Mouse (Mus musculus): ENCODE data around the gene Cers3. TPM values are rescaled to one million over a fixed set of nuclear protein-coding genes. Genes with fewer than 3 reads are reported as not detected.

The Cers3 gene
- polyA plus RNA-seq, 1 experiment from 2014 or later, result 0.37 TPM

DNA sequence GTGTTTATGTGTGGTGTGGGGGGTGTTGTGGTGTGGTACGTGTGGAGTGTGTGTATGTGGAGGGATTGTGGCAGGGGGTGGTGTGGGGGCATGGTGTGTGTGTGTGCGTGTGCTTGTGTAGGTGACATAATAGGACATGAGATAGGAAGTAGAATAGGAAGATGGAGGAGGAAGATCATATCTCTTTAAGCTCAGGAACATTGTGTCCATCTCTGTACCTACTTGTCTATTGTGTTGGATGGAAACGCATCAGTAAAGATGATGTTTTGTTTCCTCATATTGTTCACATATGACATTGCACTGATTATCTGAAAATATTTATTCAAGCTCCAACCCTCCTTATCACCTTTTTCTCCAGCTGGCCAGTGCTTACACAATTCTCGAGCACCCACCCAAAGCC, 5.9 kb upstream of the Cers3 start:
- H3K9me3 ChIP-seq (replicated peaks), result no peaks in the 10 kb centered on the region
- H3K4me3 ChIP-seq (replicated peaks), result no peak overlapping the region
- WGBS, result 97% methylated on average over 4 of the region's 4 CpGs
- no peak overlapping the region for H3K9ac ChIP-seq (replicated peaks)
- no peaks in the 10 kb centered on the region for H3K36me3 ChIP-seq
- H3K27ac ChIP-seq (replicated peaks), result no peak overlapping the region
- no peak overlapping the region for H3K4me2 ChIP-seq
- no peak for ATAC-seq (ENCODE audit: low FRiP score)
- H3K27me3 ChIP-seq (replicated peaks), result no peaks in the 10 kb centered on the region
- H3K4me1 ChIP-seq, result peaks cover 7% of the 10 kb centered on the region

DNA sequence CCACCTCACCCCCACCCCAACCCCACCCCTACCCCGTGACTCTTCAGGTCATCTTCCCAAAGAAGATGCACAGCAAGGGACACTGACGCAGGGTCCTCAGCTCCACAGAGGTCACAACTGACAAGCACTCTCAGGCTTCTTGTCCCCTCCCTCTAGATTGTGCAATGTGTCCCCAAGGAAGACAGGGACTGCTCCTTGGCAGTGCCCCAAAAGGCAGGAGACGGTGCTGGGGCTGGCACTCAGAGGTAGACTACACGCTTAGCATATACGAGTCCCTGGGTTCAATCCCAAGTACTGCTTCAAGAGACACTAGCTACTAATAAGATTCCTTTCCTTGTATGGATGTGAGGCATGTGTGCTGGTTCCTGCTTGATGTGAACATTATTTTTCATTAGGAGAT, 2.3 kb upstream of the Cers3 start:
- Histone ChIP-seq H3K36me3 (no peaks in the 10 kb centered on the region), H3K9ac (replicated peaks) (no peak overlapping the region), H3K9me3 (replicated peaks) (no peaks in the 10 kb centered on the region), H3K27me3 (replicated peaks) (no peaks in the 10 kb centered on the region), H3K4me2 (no peak overlapping the region), H3K27ac (replicated peaks) (no peak overlapping the region), H3K4me1 (peaks cover 7% of the 10 kb centered on the region), H3K4me3 (replicated peaks) (no peak overlapping the region)
- 60% methylated on average over 5 of the region's 5 CpGs for WGBS
- no peak; the same call in 1 of the 2 replicates for ATAC-seq (ENCODE audit: low FRiP score)

DNA sequence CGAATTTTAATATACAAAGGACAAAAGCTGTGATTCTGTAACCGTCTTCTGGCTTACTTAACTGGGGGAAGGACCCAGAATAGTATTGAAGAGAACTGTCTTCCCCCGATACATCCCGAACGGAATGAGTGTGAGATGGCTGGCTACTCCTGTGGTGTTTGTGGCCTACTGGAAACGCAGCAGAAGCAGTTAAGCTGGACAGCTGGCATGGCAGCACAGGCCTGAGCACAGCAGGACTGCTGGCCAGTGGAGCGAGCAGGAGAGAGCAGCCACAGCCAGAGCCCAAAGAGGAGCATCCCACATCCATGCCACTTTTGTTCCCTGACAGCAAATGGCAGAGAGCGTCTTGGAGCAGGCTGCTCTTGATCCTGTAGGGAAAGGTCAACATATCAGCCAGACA, 1.9 kb upstream of the Cers3 start:
- no peak overlapping the region for H3K4me2 ChIP-seq

DNA sequence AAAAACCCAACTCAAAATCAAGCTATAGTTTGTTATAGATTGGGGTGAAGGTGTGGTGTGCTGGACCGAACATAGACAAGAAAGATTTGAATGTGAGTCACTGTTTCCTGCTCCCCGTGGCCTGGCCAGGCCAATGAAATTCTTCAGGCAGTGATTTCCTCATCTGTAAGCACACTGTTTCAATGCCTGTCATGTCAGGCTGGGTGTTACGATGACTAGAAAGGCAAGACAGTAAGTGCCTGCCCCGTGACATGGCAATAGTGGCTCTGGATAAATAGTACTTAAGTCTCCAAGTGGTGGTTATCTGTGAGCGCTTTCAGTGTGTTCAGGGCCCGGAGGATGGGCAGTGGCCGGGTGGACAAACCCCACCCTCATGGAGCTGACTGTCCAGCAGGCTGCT, 3.7 kb downstream of the Cers3 start:
- Histone ChIP-seq H3K9ac (replicated peaks) (no peak overlapping the region), H3K4me2 (no peak overlapping the region), H3K27me3 (replicated peaks) (no peaks in the 10 kb centered on the region), H3K36me3 (no peaks in the 10 kb centered on the region), H3K4me3 (replicated peaks) (no peak overlapping the region), H3K9me3 (replicated peaks) (no peaks in the 10 kb centered on the region), H3K4me1 (no peaks in the 10 kb centered on the region), H3K27ac (replicated peaks) (no peak overlapping the region)
- ATAC-seq (ENCODE audit: low FRiP score), result no peak
- 87% methylated on average over 7 of the region's 7 CpGs for whole genome bisulfite sequencing

More for the DNA sequence above, 1.9 kb upstream of the Cers3 start:
- H3K36me3 ChIP-seq, result no peaks in the 10 kb centered on the region
- no peaks in the 10 kb centered on the region for H3K9me3 ChIP-seq (replicated peaks)
- no peaks in the 10 kb centered on the region for H3K27me3 ChIP-seq (replicated peaks)
- H3K9ac ChIP-seq (replicated peaks), result no peak overlapping the region
- WGBS, result 68% methylated on average over 8 of the region's 8 CpGs
- H3K27ac ChIP-seq (replicated peaks), result no peak overlapping the region
- ATAC-seq (ENCODE audit: low FRiP score), result no peak
- no peak overlapping the region for H3K4me3 ChIP-seq (replicated peaks)
- peaks cover 7% of the 10 kb centered on the region for H3K4me1 ChIP-seq

DNA sequence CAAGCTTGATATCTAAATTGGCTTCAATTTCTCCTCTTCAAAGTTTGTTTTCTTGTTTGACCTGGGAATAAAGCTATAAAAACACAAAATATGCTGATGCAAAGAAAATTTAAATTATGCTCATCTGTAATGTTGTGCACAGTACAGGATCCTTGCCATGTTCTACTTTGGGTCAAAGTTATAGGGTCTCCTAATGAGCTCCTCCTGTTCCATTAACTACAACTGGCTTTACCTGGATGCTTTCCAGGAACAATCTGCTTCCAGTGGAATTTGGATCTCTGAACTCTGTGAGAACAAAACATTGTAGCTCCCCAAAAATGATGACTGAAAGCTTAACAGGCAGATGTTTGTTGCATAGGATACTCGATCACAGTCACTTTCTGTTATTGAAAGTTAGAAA, 6.7 kb downstream of the Cers3 start:
- H3K9me3 ChIP-seq (replicated peaks), result no peaks in the 10 kb centered on the region
- no peaks in the 10 kb centered on the region for H3K27me3 ChIP-seq (replicated peaks)
- no peak overlapping the region for H3K9ac ChIP-seq (replicated peaks)
- H3K36me3 ChIP-seq, result no peaks in the 10 kb centered on the region
- ATAC-seq (ENCODE audit: low FRiP score), result no peak
- H3K4me3 ChIP-seq (replicated peaks), result no peak overlapping the region
- no peak overlapping the region for H3K27ac ChIP-seq (replicated peaks)
- WGBS, result 96% methylated on average over 1 of the region's 1 CpGs
- no peak overlapping the region for H3K4me2 ChIP-seq
- H3K4me1 ChIP-seq, result no peaks in the 10 kb centered on the region

DNA sequence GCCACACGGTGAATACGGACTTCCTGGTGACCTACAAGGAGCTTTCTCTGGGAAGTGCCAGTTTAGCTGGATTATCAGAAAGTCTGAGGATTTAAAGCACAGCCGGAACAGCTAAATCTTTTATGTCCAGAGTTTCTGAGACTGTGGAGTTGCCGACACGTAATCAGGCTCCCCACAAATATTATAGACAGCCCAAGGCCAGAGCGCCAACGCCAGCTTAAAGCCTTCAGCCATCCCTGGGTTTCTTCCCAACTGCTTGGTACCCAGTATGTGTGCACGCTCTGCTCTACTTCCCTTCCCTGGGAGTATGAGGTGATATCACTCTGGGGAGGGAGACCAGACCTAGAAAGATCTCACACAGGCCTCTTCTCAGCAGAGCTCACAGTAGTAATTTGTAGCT, 10.5 kb downstream of the Cers3 start:
- Histone ChIP-seq H3K27ac (replicated peaks) (no peak overlapping the region), H3K4me2 (no peak overlapping the region)
- no peak for ATAC-seq (ENCODE audit: low FRiP score)

DNA sequence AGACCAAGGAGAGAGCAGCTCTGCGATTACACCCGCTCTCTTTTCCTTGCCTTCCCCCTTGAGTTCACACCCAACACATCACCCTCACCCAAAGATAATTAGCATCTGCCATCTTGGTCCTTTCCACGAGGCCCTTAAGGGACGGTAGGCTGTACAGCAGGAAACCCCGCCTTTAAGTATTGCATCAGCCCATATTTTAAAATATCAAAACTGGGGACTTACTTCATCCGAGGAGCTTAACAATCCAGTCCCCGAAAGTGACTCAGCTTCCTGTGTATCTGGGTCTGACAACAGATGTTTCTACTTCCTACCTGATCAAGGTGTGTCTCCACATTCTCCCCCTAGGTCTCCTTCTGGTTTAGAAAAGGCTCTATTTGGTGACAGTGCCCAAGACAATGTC, 12.3 kb downstream of the Cers3 start:
- no peaks in the 10 kb centered on the region for H3K4me1 ChIP-seq
- H3K9ac ChIP-seq (replicated peaks), result no peak overlapping the region
- H3K4me3 ChIP-seq (replicated peaks), result no peak overlapping the region
- H3K36me3 ChIP-seq, result no peaks in the 10 kb centered on the region
- 88% methylated on average over 7 of the region's 7 CpGs for WGBS
- H3K27ac ChIP-seq (replicated peaks), result no peak overlapping the region
- no peaks in the 10 kb centered on the region for H3K9me3 ChIP-seq (replicated peaks)
- no peak overlapping the region for H3K4me2 ChIP-seq
- ATAC-seq (ENCODE audit: low FRiP score), result no peak
- H3K27me3 ChIP-seq (replicated peaks), result no peaks in the 10 kb centered on the region

More for the DNA sequence above, 10.5 kb downstream of the Cers3 start:
- Histone ChIP-seq H3K27me3 (replicated peaks) (no peaks in the 10 kb centered on the region), H3K9me3 (replicated peaks) (no peaks in the 10 kb centered on the region), H3K4me1 (no peaks in the 10 kb centered on the region), H3K4me3 (replicated peaks) (no peak overlapping the region), H3K36me3 (no peaks in the 10 kb centered on the region), H3K9ac (replicated peaks) (no peak overlapping the region)
- WGBS, result 83% methylated on average over 8 of the region's 8 CpGs

DNA sequence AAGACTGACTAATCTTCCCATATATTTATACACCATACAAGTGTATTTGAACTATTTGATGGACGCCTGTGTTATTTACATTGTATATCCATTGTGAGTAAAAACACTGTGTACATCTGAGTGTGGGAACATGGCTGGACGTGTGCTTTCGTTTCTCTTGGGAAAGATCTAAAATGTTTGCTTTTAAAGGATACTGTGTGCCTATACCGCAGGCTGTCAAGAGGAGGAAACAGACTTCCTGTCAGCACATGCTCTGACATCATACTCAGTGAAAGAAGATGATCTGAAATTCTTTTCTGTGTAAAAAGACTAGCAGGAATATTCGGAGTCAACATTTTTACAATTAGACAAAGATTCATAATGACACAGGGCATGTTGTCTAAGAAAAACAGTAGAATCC, 26.6 kb downstream of the Cers3 start:
- no peak overlapping the region for H3K9ac ChIP-seq (replicated peaks)
- no peak overlapping the region for H3K4me3 ChIP-seq (replicated peaks)
- 82% methylated on average over 5 of the region's 5 CpGs for WGBS
- H3K4me2 ChIP-seq, result no peak overlapping the region
- H3K27ac ChIP-seq (replicated peaks), result no peak overlapping the region
- H3K36me3 ChIP-seq, result no peaks in the 10 kb centered on the region
- no peaks in the 10 kb centered on the region for H3K4me1 ChIP-seq
- no peaks in the 10 kb centered on the region for H3K9me3 ChIP-seq (replicated peaks)
- ATAC-seq (ENCODE audit: low FRiP score), result no peak
- no peaks in the 10 kb centered on the region for H3K27me3 ChIP-seq (replicated peaks)

DNA sequence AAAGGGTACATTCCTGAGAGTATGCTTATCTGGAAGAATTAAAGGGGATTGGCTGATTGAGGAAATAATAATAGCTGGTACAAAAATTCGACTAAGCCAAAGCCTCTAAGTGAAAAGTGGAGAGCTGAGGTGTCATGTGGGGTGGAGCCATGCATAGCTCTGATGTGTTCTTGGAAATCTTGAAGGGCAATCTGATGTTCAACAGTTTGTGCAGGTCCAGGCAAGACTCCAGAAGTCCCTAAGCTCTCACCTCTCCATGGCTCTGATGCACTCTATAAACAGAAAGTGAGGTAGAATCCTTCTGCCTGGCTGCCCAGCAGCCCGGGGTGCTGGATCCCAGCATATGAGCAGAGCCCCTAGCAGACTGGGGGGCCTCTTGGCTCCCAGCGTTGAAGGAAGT, 27.4 kb downstream of the Cers3 start:
- no peaks in the 10 kb centered on the region for H3K9me3 ChIP-seq (replicated peaks)
- H3K4me1 ChIP-seq, result no peaks in the 10 kb centered on the region
- ATAC-seq (ENCODE audit: low FRiP score), result no peak
- no peaks in the 10 kb centered on the region for H3K36me3 ChIP-seq
- H3K27me3 ChIP-seq (replicated peaks), result no peaks in the 10 kb centered on the region
- no peak overlapping the region for H3K4me3 ChIP-seq (replicated peaks)
- WGBS, result 84% methylated on average over 3 of the region's 3 CpGs
- no peak overlapping the region for H3K27ac ChIP-seq (replicated peaks)
- H3K9ac ChIP-seq (replicated peaks), result no peak overlapping the region
- H3K4me2 ChIP-seq, result no peak overlapping the region

DNA sequence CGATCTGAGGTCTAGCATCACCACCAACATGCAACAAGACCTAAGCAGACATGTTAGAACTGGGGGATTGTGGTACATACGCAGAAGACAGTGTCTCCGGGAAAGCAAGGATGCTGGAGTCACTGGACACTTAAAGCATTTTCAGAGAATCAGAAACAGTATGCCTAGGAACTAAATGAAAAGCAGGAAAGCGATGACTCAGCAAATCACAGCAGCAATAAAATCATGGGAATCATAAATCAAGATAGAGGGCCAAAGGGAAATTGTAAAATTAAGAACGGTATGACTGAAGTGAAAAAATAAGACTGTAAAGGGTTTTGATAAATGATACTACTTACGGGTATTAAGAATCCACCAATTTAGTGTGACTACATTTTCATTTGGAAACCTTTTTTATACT, 27.9 kb downstream of the Cers3 start:
- no peak overlapping the region for H3K9ac ChIP-seq (replicated peaks)
- H3K27me3 ChIP-seq (replicated peaks), result no peaks in the 10 kb centered on the region
- WGBS, result 81% methylated on average over 6 of the region's 6 CpGs
- no peak overlapping the region for H3K27ac ChIP-seq (replicated peaks)
- H3K9me3 ChIP-seq (replicated peaks), result no peaks in the 10 kb centered on the region
- no peak for ATAC-seq (ENCODE audit: low FRiP score)
- no peaks in the 10 kb centered on the region for H3K36me3 ChIP-seq
- no peak overlapping the region for H3K4me3 ChIP-seq (replicated peaks)
- no peak overlapping the region for H3K4me2 ChIP-seq
- H3K4me1 ChIP-seq, result no peaks in the 10 kb centered on the region

DNA sequence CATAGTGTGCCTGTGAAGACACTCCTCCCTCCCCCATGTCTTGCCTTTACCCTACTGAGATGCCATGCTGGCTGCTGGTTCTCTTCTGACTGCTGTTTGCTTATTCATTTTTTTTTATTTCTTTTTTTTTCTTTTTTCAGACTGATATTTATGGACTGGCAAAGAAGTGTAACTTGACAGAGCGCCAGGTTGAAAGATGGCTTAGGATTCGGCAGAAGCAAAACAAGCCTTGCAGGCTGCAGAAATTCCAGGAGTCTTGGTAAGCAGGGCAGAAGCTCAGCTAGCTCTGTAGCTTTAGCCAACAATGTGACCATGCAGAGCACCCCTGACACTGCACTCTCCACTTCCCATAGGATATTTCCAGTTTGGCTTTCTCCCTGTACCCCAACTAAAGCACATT, 36.1 kb downstream of the Cers3 start:
- no peak overlapping the region for H3K27ac ChIP-seq (replicated peaks)
- 71% methylated on average over 2 of the region's 2 CpGs for WGBS
- H3K4me3 ChIP-seq (replicated peaks), result no peak overlapping the region
- H3K4me2 ChIP-seq, result no peak overlapping the region
- H3K9me3 ChIP-seq (replicated peaks), result no peaks in the 10 kb centered on the region
- H3K36me3 ChIP-seq, result no peaks in the 10 kb centered on the region
- no peaks in the 10 kb centered on the region for H3K27me3 ChIP-seq (replicated peaks)
- H3K4me1 ChIP-seq, result no peaks in the 10 kb centered on the region
- no peak overlapping the region for H3K9ac ChIP-seq (replicated peaks)
- ATAC-seq (ENCODE audit: low FRiP score), result no peak

DNA sequence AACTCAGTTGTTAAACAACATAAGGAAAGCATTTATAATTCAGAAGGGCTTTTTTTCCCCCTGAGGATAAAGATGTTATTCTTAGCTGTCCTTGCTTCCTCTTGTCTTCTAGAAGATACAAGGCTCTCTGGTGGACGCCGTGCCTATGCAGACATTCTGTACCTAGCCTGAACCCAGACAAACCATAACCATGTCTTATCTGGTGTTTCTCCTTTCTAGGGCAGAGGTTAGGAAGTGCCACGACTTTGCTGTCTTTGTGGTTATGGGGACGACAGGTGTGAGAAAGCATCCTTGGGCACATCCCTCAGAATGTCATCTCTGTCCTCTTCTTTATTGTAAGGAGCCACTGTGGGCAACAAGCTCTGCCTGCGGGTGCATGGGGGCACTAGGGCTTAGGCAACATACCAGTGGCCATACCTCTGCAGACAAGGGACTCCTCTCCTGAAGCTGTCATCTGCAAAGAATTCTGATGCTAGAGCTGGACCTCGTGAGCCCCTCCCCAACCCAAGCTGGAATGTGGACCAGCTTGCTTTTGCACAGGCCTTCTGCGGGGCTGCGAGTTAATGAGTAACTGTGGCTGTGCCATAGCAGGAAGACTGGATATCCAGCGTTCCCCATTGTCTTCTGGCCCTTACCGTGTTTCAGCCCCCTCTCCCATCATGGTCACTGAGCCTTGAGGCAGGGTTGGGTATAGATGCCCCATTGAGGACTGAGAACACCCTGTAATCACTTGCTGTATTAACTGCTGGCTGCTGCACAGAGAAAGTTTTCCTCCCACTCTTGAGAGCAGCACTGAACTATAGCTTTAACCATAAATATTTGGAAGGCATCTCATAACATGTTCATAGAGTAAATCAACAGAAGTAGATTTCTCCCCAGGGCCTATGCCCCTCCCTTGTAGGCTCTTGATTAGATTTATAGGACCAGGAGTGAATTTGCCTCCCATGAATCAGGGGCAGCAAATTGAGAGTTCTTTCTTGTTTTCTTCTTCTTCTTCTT, 36.9 kb downstream of the Cers3 start:
- no peaks in the 10 kb centered on the region for H3K9me3 ChIP-seq (replicated peaks)
- no peak for ATAC-seq (ENCODE audit: low FRiP score)
- H3K27me3 ChIP-seq (replicated peaks), result no peaks in the 10 kb centered on the region
- H3K36me3 ChIP-seq, result no peaks in the 10 kb centered on the region
- H3K27ac ChIP-seq (replicated peaks), result no peak overlapping the region
- 50% methylated on average over 10 of the region's 10 CpGs for WGBS
- no peaks in the 10 kb centered on the region for H3K4me1 ChIP-seq
- no peak overlapping the region for H3K4me2 ChIP-seq
- H3K4me3 ChIP-seq (replicated peaks), result no peak overlapping the region
- no peak overlapping the region for H3K9ac ChIP-seq (replicated peaks)
